Mouse (Mus musculus) ES-Bruce4 (cell line): ENCODE results near the gene Dao.

Source experiments
- CTCF ChIP-seq: IDR thresholded peaks from one replicate; pipeline ENCODE4 v1.8.1; 2011; ENCODE audit warnings: low read depth, low read length
- POLR2A ChIP-seq: IDR thresholded peaks from one replicate; pipeline ENCODE4 v1.8.1; 2011; ENCODE audit warnings: low read length; ENCODE audit not compliant: insufficient read depth

DNA sequence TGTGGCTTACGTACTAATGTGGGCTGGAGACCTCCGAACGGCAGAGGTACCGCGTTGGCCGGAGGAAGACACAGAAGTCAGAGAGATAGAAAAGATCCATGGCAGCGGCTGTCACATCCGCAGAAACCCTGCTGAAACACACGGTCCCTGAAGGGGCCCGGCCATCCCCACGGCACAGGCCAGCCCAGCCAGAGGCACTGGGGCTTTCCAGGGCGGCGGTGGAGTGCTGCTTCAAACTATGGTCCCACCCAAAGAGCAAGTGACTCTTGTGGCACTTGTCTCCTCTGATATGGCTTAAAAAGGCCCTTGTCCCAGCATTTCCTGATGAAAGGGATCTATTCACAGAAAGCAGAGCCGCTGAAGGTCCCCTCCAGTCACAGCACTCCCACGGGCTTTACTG is 28.9 kb upstream of the Dao start:
- TF ChIP-seq CTCF = no peak
- TF ChIP-seq POLR2A = no peak
